ENCODE assay signal across 17 mouse cellular contexts in genomic region chr11:60279483-60279882, GRCm38 (mm10). TPM values are rescaled to one million over a fixed set of nuclear protein-coding genes. Genes with fewer than 3 reads are reported as not detected.
DNase-seq lines count a peak whose midpoint lies in the region; ATAC-seq and TF ChIP-seq lines count a peak whose summit lies in the region.
"Had no signal": no experiment of that assay in that cellular context is flagged by ENCODE, and none has a peak within 500 bp of the region (broad histone marks: within the 10 kb centered on the region; RNA-seq: fewer than 3 reads in every experiment).

No protein-coding gene starts in this region.

- no peak for TF ChIP-seq CTCF in liver, embryonic 14.5 days (IDR thresholded peaks at IDR 0.05; ENCODE audit: low read depth)

- WGBS in hindbrain, embryonic 10.5 days, result 89% methylated on average over 5 of the region's 5 CpGs
- WGBS in hindbrain, embryonic 13.5 days, result 91% methylated on average over 5 of the region's 5 CpGs
- 39% methylated on average over 5 of the region's 5 CpGs for WGBS in liver, embryonic 12.5 days (ENCODE audit: insufficient replicate concordance)
- 36% methylated on average over 5 of the region's 5 CpGs for WGBS in liver, embryonic 14.5 days (ENCODE audit: insufficient replicate concordance)

- ATAC-seq in hindbrain, embryonic 13.5 days (ENCODE audit: low FRiP score), result no peak
- peak; percentile 63 for ATAC-seq in liver, embryonic 12.5 days
- 0 out of 2 replicates have a peak, but pooled peaks have one; percentile 23 for ATAC-seq in erythroid progenitor cell, adult 5-6 weeks (replicated peaks; ENCODE audit: low FRiP score, poor library complexity, severe bottlenecking)
- ATAC-seq in liver, embryonic 14.5 days (ENCODE audit: insufficient read depth), result peak; percentile 34

- peak; percentile 38 for TF ChIP-seq EP300 in liver, embryonic 14.5 days (IDR thresholded peaks at IDR 0.05; ENCODE audit: low read depth)

- no peaks in the 10 kb centered on the region for H3K27me3 ChIP-seq in hindbrain, embryonic 10.5 days (ENCODE audit: insufficient read depth, poor library complexity, severe bottlenecking)
- no peaks in the 10 kb centered on the region for H3K27me3 ChIP-seq in hindbrain, embryonic 13.5 days
- no peaks in the 10 kb centered on the region for H3K27me3 ChIP-seq in liver, embryonic 12.5 days (replicated peaks)
- H3K27me3 ChIP-seq in liver, embryonic 14.5 days (ENCODE audit: control insufficient read depth, insufficient read depth, low read length), result no peaks in the 10 kb centered on the region
- H3K27me3 ChIP-seq: forebrain, embryonic 12.5 days; neural tube, embryonic 13.5 days had no signal

- H3K9me3 ChIP-seq in hindbrain, embryonic 10.5 days, result no peaks in the 10 kb centered on the region
- no peaks in the 10 kb centered on the region for H3K9me3 ChIP-seq in hindbrain, embryonic 13.5 days
- no peaks in the 10 kb centered on the region for H3K9me3 ChIP-seq in liver, embryonic 12.5 days (replicated peaks)
- no peaks in the 10 kb centered on the region for H3K9me3 ChIP-seq in liver, embryonic 14.5 days (ENCODE audit: control insufficient read depth, low read length)
- H3K9me3 ChIP-seq: forebrain, embryonic 12.5 days; neural tube, embryonic 13.5 days had no signal

- H3K4me1 ChIP-seq in hindbrain, embryonic 10.5 days (replicated peaks), result peaks cover 17% of the 10 kb centered on the region
- H3K4me1 ChIP-seq in hindbrain, embryonic 13.5 days (replicated peaks), result peaks cover 30% of the 10 kb centered on the region
- peaks cover 30% of the 10 kb centered on the region for H3K4me1 ChIP-seq in liver, embryonic 12.5 days
- peaks cover 21 to 23% of the 10 kb centered on the region in 2 experiments for H3K4me1 ChIP-seq in liver, embryonic 14.5 days (replicated peaks; ENCODE audit: control insufficient read depth in 2 of 2, insufficient read depth in 2 of 2, low read length in 1 of 2)

- no peak for DNase-seq in hindbrain, embryonic 10.5 days (ENCODE audit: low spot score)
- no peak for DNase-seq in liver
- peak in 1 of 3 experiments; percentile 23 for DNase-seq in liver, embryonic 14.5 days (ENCODE audit: low read depth in 3 of 3, low spot score in 3 of 3)
- DNase-seq in thymus, postnatal 36 days, result no peak
- no peak for DNase-seq in ovary, postnatal 36 days (ENCODE audit: low spot score)
- DNase-seq: adrenal gland, adult 2 months; cerebellum, adult 8-10 months; gastrocnemius, postnatal 14 days; kidney, adult 8-10 months; kidney, postnatal 4 days; lung, postnatal 10 days; thymus, adult 18-20 months had no signal

- H3K36me3 ChIP-seq in hindbrain, embryonic 10.5 days, result 0 out of 2 replicates have a peak, but pooled peaks cover 4% of the 10 kb centered on the region
- H3K36me3 ChIP-seq in hindbrain, embryonic 13.5 days, result peaks cover 4% of the 10 kb centered on the region; the same call in 1 of the 2 replicates
- H3K36me3 ChIP-seq in liver, embryonic 12.5 days, result no peaks in the 10 kb centered on the region
- H3K36me3 ChIP-seq in liver, embryonic 14.5 days (replicated peaks; ENCODE audit: control insufficient read depth, insufficient read depth, low read depth), result no peaks in the 10 kb centered on the region
- H3K36me3 ChIP-seq: forebrain, embryonic 12.5 days had no signal

- H3K4me2 ChIP-seq in hindbrain, embryonic 13.5 days, result no peak overlapping the region
- peak overlapping the region; percentile 51; the same call in 1 of the 2 replicates for H3K4me2 ChIP-seq in liver, embryonic 12.5 days
- H3K4me2 ChIP-seq in liver, embryonic 14.5 days (ENCODE audit: low read depth), result no peak overlapping the region
- H3K4me2 ChIP-seq: forebrain, embryonic 12.5 days; neural tube, embryonic 13.5 days had no signal

- H3K9ac ChIP-seq in hindbrain, embryonic 13.5 days, result no peak overlapping the region
- no peak overlapping the region for H3K9ac ChIP-seq in liver, embryonic 12.5 days
- no peak overlapping the region for H3K9ac ChIP-seq in liver, embryonic 14.5 days (replicated peaks)
- H3K9ac ChIP-seq: forebrain, embryonic 12.5 days; neural tube, embryonic 13.5 days had no signal

- peak overlapping the region; percentile 56; the same call in 1 of the 2 replicates for H3K27ac ChIP-seq in hindbrain, embryonic 10.5 days
- H3K27ac ChIP-seq in hindbrain, embryonic 13.5 days, result no peak overlapping the region
- peak overlapping the region; percentile 81 for H3K27ac ChIP-seq in liver, embryonic 12.5 days
- H3K27ac ChIP-seq in liver, embryonic 14.5 days, result peak overlapping the region; percentile 71
- H3K27ac ChIP-seq: forebrain, embryonic 12.5 days had no signal

- no peak overlapping the region for H3K4me3 ChIP-seq in hindbrain, embryonic 10.5 days
- H3K4me3 ChIP-seq in hindbrain, embryonic 13.5 days, result no peak overlapping the region
- no peak overlapping the region for H3K4me3 ChIP-seq in liver, embryonic 12.5 days
- no peak overlapping the region for H3K4me3 ChIP-seq in liver, embryonic 14.5 days (ENCODE audit: insufficient read depth in 1 of 2, low read depth in 2 of 2, low read length in 2 of 2)
- H3K4me3 ChIP-seq: forebrain, embryonic 12.5 days; neural tube, embryonic 13.5 days had no signal

RNA-seq across cellular contexts. Expression of gene Srebf1, which starts 57.1 kb away (rescaled TPM):
- polyA plus RNA-seq in hindbrain, embryonic 10.5 days (2016; fragmentation: Nextera tagmentation; extraction: Ambion mirVana), result 45.0 and 55.8 TPM in 2 replicates
- 38.2 and 43.9 TPM in 2 replicates for polyA plus RNA-seq in hindbrain, embryonic 13.5 days (2015; fragmentation: Nextera tagmentation; extraction: Ambion mirVana)
- 45.7 and 50.9 TPM in 2 replicates for polyA plus RNA-seq in liver, embryonic 12.5 days (2016; fragmentation: Nextera tagmentation; extraction: Ambion mirVana)
- total RNA-seq in erythroid progenitor cell, adult 5-6 weeks (2015; ENCODE audit: low replicate concordance), result 6.3 and 10.8 TPM in 2 replicates
- total RNA-seq in erythroid progenitor cell, adult 5-6 weeks (2017; ENCODE audit: low replicate concordance), result 10.7 and 34.9 TPM in 2 replicates
- 38.8 and 45.7 TPM in 2 replicates for polyA plus RNA-seq in liver, embryonic 14.5 days (2012; rRNA removed)
- polyA plus RNA-seq in liver, embryonic 14.5 days (2014; fragmentation: Nextera tagmentation; extraction: Ambion mirVana), result 37.6 and 49.6 TPM in 2 replicates
